Mouse (Mus musculus) kidney, embryonic 15.5 days (tissue): ENCODE data around the gene Cstf1. TPM values are rescaled to one million over a fixed set of nuclear protein-coding genes. Genes with fewer than 3 reads are reported as not detected.

Experiments
- polyA plus RNA-seq: library from polyadenylated mRNA; unstranded; fragments of >200 nt; fragmentation: Nextera tagmentation; extraction: Ambion mirVana; gene quantifications from 2 replicates; pipeline ENCODE4 v1.2.1, GENCODE M21; 2015

The Cstf1 gene
- polyA plus RNA-seq, 1 experiment from 2014 or later, result 42.7 TPM

Other genes starting within 250 kb of the Cstf1 start
- gene Mc3r, start 122.2 kb upstream of the Cstf1 start, polyA plus RNA-seq, result not detected in 2 replicates
- gene Fam210b, start 25.1 kb upstream of the Cstf1 start, polyA plus RNA-seq, result 10.4 and 11.9 TPM in 2 replicates
- gene Aurka, start 146 bp upstream of the Cstf1 start, polyA plus RNA-seq, result 112 TPM in 2 replicates
- gene Cass4, start 23.1 kb downstream of the Cstf1 start, polyA plus RNA-seq, result 0.15 and 0.29 TPM in 2 replicates
- 68.9 and 74.8 TPM in 2 replicates for gene Rtf2, start 69.9 kb downstream of the Cstf1 start, polyA plus RNA-seq
- gene Gcnt7, start 87.9 kb downstream of the Cstf1 start, polyA plus RNA-seq, result 1.6 and 2.0 TPM in 2 replicates
- not detected in 2 replicates for gene Fam209, start 101.8 kb downstream of the Cstf1 start, polyA plus RNA-seq
- gene Tfap2c, start 178.9 kb downstream of the Cstf1 start, polyA plus RNA-seq, result 0.57 and 0.62 TPM in 2 replicates